Mouse (Mus musculus) left cerebral cortex, postnatal 10 days (tissue): ENCODE measurements around the gene Sidt2. TPM values are rescaled to one million over a fixed set of nuclear protein-coding genes. Genes with fewer than 3 reads are reported as not detected.
A peak's percentile ranks its signal among the peaks of the same experiment; 100 is the strongest.

ENCODE experiments used
- DNase-seq, 2 experiments: peaks; one replicate each; pipeline ENCODE4 v3.0.0; 2021 to 2022; ENCODE audit warnings: low spot score in 2 of 2, mixed read lengths in 1 of 2; ENCODE audit errors: extremely low spot score in 1 of 2
- intact Hi-C: fragments of 180-260 bp; cut with DNase I; formaldehyde crosslinking; loops from one replicate; pipeline ENCODE4 v1.15.1; 2025
- microRNA-seq: library from miRNA; unstranded; fragments of <30 nt; microRNA quantifications from one replicate; pipeline ENCODE4 v1.2.0, GENCODE M21; 2022
- total RNA-seq, 2 experiments: library from RNA; stranded (reverse); gene quantifications; 2 replicates each; pipeline ENCODE4 v1.2.3; 2021

The Sidt2 gene
- total RNA-seq, 2 experiments from 2014 or later = 104 to 115 TPM

DNA sequence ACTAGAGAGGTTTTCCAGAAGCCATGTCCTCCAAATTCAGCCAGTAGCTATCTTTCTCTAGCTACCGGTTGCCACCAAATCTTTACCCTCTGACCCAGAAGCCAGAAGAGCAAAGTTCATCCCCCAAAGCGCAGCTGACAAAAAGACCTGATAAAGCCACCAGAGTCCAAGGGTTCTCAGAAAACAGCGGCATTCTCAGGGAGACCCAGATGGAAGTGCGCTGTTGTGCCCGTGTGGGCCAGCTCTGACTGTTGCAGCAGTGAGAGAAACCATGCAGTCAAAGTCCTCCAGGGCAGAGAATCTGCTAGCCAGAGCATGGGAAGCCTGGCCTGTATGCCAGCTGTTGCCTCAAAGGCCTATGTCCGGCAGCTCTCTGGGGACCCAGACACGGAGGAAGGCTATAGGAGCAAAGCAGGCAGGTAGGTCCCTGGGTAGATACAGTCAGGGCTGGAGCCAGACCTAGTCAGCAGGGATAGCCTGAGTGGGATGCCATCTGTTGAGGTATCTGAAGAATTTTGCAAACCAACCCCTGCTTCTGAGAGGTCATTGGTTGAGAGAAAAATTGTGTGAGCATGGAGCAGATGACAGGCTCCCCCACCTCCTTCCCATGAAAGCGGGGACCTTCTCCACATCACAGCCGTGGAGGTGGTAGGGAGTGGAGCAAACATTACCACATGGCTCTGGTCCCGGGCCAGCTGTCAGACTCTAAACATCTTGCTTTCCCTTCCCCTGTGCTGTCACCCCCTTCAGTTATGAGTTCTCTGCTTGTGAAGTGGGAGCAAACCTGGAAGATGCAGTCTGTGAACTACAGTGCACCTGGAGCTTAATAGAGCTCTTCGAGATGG is 22.3 kb downstream of the Sidt2 start:
- no peak for DNase-seq
- intact Hi-C loops = no loop called here

- intact Hi-C loops = no loop called here
- DNase-seq = no peak
These were observed 23.1 kb downstream of the Sidt2 start for GRCm38 (mm10) chr9:45931958-45932357.

DNA sequence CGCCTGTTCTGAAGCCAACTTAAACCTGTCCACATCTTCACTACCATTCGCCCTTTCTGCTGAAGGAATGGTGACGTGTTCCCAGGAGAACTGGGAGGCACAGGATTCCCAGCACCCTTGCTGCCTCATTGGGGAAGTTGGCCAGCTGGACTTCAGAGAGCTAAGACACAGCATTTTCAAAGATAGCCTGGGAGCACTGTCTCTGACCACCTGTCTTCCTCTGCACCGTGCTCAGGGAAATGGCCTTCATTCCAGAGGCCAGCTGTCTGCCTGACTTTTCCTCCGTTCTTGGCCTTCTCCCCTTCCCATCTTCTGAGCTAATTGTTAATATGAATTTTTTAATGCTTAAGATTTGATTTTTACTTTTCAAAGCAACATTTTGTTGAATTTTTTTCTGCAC is 25.8 kb downstream of the Sidt2 start:
- intact Hi-C loops = no loop called here
- peak in 1 of 2 experiments; percentile 11 for DNase-seq

DNA sequence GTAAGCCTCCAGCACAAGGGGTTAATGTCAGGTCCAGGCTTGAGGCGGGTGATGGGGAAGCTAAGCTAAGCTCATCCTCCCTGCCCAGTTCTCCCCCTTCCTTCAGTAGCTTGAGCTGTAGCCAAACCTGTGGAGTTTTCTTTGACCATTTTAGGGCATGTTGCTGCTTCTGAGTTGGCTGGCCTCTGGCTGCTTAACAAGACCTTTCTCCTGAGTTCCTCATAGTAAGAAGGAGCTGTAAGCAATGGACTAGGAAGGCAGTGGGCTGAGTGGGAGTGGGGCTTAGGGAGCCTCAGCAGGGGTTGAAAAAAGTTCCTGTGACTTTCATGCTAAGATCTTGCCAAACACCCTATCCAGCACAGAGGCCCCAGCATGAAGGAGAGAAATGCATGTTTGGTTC is 35.2 kb downstream of the Sidt2 start:
- DNase-seq = no peak
- intact Hi-C loops = no loop called here

DNA sequence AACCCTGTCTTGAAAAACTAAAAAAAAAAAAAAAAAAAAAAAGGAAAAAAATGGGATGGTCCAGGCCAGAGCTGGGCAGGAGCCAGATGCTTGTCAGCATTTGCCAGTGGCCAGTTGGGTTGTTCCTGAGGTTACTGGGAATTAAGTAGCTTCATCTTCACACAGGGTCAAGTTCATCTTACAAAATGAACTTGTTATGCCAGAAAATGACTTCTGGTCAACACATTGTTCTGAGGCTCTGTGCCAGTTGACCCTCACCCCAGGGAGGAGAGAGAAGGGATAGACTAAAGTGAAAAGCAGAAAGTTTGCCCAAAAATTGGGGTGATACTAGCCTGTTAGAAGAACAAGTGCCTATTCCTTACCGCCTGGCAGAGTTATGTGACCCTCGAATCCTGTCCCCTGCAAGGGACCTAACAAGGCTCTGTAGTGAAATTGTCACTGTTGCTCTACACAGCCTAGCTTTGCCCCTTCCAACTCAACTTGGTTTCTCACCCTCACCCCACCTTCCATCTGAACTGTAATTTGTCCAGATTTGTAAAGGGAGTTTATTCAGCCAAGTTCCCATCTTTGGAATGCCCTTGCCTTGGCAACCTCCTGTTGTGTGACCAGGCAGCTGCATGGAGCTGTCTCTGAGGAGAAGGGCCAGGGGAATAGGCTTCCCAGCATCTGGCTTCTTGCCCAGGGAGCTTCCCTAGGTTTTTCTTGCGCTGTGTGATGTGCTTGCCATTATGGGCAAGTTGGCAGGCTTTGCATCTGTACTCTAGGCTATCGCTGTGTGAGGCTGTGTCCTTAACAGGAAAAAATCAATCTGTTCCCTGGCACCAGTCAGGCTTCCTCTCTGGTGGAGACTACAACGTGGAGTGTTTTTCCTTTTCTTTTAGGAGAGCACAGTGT is 37.8 kb downstream of the Sidt2 start:
- intact Hi-C loops = no loop called here
- peak; percentile 75 to 76 for DNase-seq

DNA sequence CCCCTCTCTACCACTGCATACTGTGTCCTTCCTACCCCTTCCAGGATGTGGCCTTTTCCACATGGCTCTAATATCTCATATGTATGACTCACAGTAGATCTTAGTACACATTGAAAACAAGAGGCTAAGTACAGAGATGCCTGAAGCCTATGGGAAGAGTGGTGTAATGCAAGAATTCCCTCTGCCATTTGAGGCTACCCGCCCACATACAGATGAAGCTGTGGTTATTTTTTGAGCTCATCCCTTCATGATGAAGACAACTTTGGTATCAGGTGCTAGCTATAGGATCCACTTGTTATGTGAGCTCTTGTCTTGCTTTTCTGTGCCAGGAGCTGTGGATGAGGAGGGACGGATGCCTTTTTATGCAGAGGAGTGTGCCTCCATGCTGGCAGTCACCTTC is 39.4 kb downstream of the Sidt2 start:
- DNase-seq = no peak
- intact Hi-C loops = no loop called here

DNA sequence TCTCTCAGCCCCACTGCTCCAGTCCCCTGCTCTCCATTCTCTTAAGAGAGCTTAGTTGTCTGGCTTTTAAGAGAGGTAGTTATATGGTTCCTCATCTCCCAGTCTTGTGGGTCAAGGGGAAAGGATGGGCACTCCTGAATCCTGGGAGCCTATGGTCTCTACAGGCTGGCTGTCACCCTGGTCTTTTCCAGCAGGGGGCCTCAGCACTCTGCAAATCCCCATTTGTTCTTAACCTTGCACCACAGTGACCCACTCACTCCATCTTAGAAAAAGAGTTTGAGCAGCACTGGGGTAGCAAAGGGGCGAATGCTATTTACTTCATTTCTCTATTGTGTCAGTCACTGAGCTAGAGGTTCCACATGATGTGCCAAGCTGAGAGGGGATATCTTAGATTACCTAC is 43.4 kb downstream of the Sidt2 start:
- DNase-seq = peak in 1 of 2 experiments; percentile 49
- intact Hi-C loops = no loop called here

GRCm38 (mm10) chr9:45910995-45911394 is 44.1 kb downstream of the Sidt2 start:
- no peak for DNase-seq
- intact Hi-C loops = no loop called here

- no peak for DNase-seq
- intact Hi-C loops = no loop called here
These were observed 48.0 kb downstream of the Sidt2 start for GRCm38 (mm10) chr9:45907078-45907428.

- intact Hi-C loops = no loop called here
- peak; percentile 85 to 95 for DNase-seq
These were observed 48.5 kb downstream of the Sidt2 start, which contains the start of the genes Pcsk7 and Rnf214 for GRCm38 (mm10) chr9:45906355-45907077. Gene Pcsk7, plus strand, starts transcription at chr9:45906497. Gene Rnf214, minus strand, starts transcription at chr9:45906911.

DNA sequence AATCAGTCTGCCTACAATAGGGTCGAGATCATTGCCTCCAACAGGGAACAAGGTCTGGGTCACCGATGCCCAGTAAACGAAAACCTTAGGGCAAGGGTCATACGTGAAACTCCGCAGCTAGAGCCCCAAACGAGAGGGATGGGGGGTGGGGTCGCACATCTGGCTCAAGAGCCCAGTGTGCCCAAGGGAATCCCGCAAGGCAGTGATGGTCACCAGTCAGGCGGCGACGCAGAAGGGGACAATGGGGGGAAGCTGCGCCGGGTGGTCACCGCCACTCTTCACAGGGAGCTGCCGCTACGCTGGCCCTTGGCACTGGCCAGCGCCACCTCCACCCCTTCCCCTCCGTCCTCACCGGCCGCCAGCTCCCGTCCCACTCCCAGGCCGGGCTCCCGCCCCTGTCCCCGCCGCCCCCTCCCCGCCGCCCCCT is 49.2 kb downstream of the Sidt2 start:
- DNase-seq = peak in 1 of 2 experiments; percentile 70
- intact Hi-C loops = no loop called here

- intact Hi-C loops = no loop called here
- DNase-seq = no peak
These were observed 49.9 kb downstream of the Sidt2 start for GRCm38 (mm10) chr9:45905196-45905595.

DNA sequence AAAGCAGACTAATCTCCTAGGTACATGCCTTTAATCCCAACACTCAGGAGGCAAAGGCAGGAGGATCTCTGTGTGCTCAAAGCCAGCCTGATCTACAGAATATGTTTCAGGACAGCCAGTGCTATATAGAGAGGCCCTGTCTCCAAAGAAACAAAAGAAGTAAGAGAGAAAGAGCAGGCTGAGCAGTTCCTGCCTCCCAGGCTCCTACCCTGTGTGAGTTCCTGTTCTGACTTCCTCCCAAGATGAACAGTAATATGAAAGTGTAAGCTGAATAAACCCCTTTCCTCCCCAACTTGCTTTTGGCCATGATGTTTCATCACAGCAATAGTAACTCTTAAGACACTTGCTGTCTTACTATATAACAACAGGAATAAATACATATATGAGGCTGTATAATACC is 61.4 kb downstream of the Sidt2 start:
- intact Hi-C loops = no loop called here
- no peak for DNase-seq

Small RNA genes lying within 50 kb of the gene (microRNA-seq; reads per million reads assigned to microRNA genes)
- gene Mir7087 = 2.0 reads per million

Other genes starting within 250 kb of the Sidt2 start
- 10 to 100 TPM; 20.5 to 22.2 TPM for gene Cep164, start 126.6 kb downstream of the Sidt2 start, total RNA-seq
- gene Bace1, start 116.7 kb downstream of the Sidt2 start, total RNA-seq = 100 to 1,000 TPM; 111 to 114 TPM
- 10 to 100 TPM; 26.2 to 26.6 TPM for gene Pcsk7, start 48.8 kb downstream of the Sidt2 start, total RNA-seq
- gene Rnf214, start 48.3 kb downstream of the Sidt2 start, total RNA-seq = 10 to 100 TPM; 73.9 to 76.4 TPM
- gene Tagln, start 19.2 kb downstream of the Sidt2 start, total RNA-seq = 10 to 100 TPM in 1 of 2 experiments, 1 to 10 TPM in 1; 9.7 to 11.1 TPM
- gene Pafah1b2, start 57.4 kb upstream of the Sidt2 start, total RNA-seq = 100 to 1,000 TPM; 223 to 224 TPM
- gene Sik3, start 57.6 kb upstream of the Sidt2 start, total RNA-seq = 10 to 100 TPM; 77.0 to 82.3 TPM